Mouse (Mus musculus): ENCODE results near the gene Golga5. TPM values are rescaled to one million over a fixed set of nuclear protein-coding genes. Genes with fewer than 3 reads are reported as not detected.

The Golga5 gene
- 40.4 TPM for total RNA-seq (2023)

GRCm38 (mm10) chr12:102468894-102469764 is at the start of gene Golga5:
Golga5 (plus strand) TSS chr12:102469135.

DNA sequence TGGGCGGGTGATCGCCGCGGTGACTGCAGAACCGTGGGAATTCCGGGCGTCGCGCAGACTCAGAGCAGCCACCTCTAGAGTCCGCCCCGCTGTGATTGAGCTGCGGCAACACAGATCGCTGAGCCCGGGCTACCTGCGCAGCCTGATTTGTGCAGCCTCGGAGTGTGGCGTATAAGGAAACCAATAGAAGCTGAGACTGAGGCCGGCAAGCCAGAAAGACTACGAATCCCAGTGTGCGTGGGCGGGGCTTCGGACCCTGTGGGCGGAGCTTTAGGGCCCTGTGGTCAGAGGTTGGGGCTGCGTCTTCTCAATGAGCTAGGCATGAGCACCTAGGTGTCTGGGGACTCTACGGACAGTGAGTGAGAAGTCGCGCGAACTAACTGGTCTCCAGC is 29.3 kb upstream of the Golga5 start, which contains the start of gene Lgmn:
Gene Lgmn, minus strand, starts transcription at position 182 of the 392 bp plus-strand sequence.

Other genes with a start within 250 kb of the Golga5 start
- gene Rin3, start 186.1 kb upstream of the Golga5 start, total RNA-seq (2023) = 102 TPM
- 11.6 TPM for gene Lgmn, start 29.3 kb upstream of the Golga5 start, total RNA-seq (2023)
- gene Chga, start 85.8 kb downstream of the Golga5 start, total RNA-seq (2023) = not detected
- 62.1 TPM for gene Itpk1, start 235.8 kb downstream of the Golga5 start, total RNA-seq (2023)

Measured in CD8-positive naive resting alpha-beta T cell, adult 57 days (primary cell).